Mouse (Mus musculus): Measurements from ENCODE around the gene Osbpl9. TPM values are rescaled to one million over a fixed set of nuclear protein-coding genes. Genes with fewer than 3 reads are reported as not detected.
A peak's percentile ranks its signal among the peaks of the same experiment; 100 is the strongest.

The Osbpl9 gene
- polyA plus RNA-seq, 1 experiment = 63.0 TPM

GRCm38 (mm10) chr4:109210253-109210652, 8.2 kb upstream of the Osbpl9 start:
- H3K4me2 ChIP-seq (ENCODE audit: low read depth) = no peak overlapping the region
- no peaks in the 10 kb centered on the region for H3K27me3 ChIP-seq (ENCODE audit: control insufficient read depth, insufficient read depth, insufficient read length)
- no peak overlapping the region for H3K4me3 ChIP-seq
- no peaks in the 10 kb centered on the region for H3K79me2 ChIP-seq (ENCODE audit: control insufficient read depth, insufficient read depth)
- no peaks in the 10 kb centered on the region for H3K36me3 ChIP-seq (ENCODE audit: control insufficient read depth, insufficient read depth)
- TF ChIP-seq SRF (IDR thresholded peaks at IDR 0.05; ENCODE audit: control insufficient read depth, insufficient read length, low read depth) (no peak), E2F4 (IDR thresholded peaks at IDR 0.05; ENCODE audit: insufficient read depth) (no peak), MYOG (IDR thresholded peaks at IDR 0.05; ENCODE audit: control insufficient read depth in 1 of 3, insufficient read depth in 1 of 3, insufficient read length in 2 of 3, low read depth in 2 of 3) (no peak), TCF12 (IDR thresholded peaks at IDR 0.05; ENCODE audit: insufficient read depth, poor library complexity, severe bottlenecking) (no peak), MAX (IDR thresholded peaks at IDR 0.05; ENCODE audit: low read depth) (no peak), USF1 (IDR thresholded peaks at IDR 0.05; ENCODE audit: low read depth) (no peak), POLR2AphosphoS2 (IDR thresholded peaks at IDR 0.05; ENCODE audit: insufficient read length, low read depth) (no peak), REST (IDR thresholded peaks at IDR 0.05; ENCODE audit: insufficient read depth, insufficient read length) (no peak), TCF3 (IDR thresholded peaks at IDR 0.05; ENCODE audit: insufficient read length, low read depth) (no peak), MYOD1 (IDR thresholded peaks at IDR 0.05; ENCODE audit: control insufficient read depth in 1 of 3, insufficient read length in 2 of 3, low read depth in 2 of 3) (no peak), CEBPB (IDR thresholded peaks at IDR 0.05; ENCODE audit: insufficient read depth, poor library complexity, severe bottlenecking) (no peak), POLR2A (IDR thresholded peaks at IDR 0.05; ENCODE audit: insufficient read length, low read depth) (no peak)
- H3ac ChIP-seq (ENCODE audit: control insufficient read depth, insufficient read length) = no peak overlapping the region

GRCm38 (mm10) chr4:109207524-109207923, 5.5 kb upstream of the Osbpl9 start:
- H3K27me3 ChIP-seq (ENCODE audit: control insufficient read depth, insufficient read depth, insufficient read length) = no peaks in the 10 kb centered on the region
- no peak overlapping the region for H3K4me2 ChIP-seq (ENCODE audit: low read depth)
- H3K79me2 ChIP-seq (ENCODE audit: control insufficient read depth, insufficient read depth) = no peaks in the 10 kb centered on the region
- no peak overlapping the region for H3K4me3 ChIP-seq
- TF ChIP-seq CEBPB (IDR thresholded peaks at IDR 0.05; ENCODE audit: insufficient read depth, poor library complexity, severe bottlenecking) (no peak), SRF (IDR thresholded peaks at IDR 0.05; ENCODE audit: control insufficient read depth, insufficient read length, low read depth) (no peak), TCF3 (IDR thresholded peaks at IDR 0.05; ENCODE audit: insufficient read length, low read depth) (no peak), USF1 (IDR thresholded peaks at IDR 0.05; ENCODE audit: low read depth) (no peak)
- no peaks in the 10 kb centered on the region for H3K36me3 ChIP-seq (ENCODE audit: control insufficient read depth, insufficient read depth)
- H3ac ChIP-seq (ENCODE audit: control insufficient read depth, insufficient read length) = no peak overlapping the region

- no peaks in the 10 kb centered on the region for H3K27me3 ChIP-seq (ENCODE audit: control insufficient read depth, insufficient read depth, insufficient read length)
- TF ChIP-seq MYOD1 (IDR thresholded peaks at IDR 0.05; ENCODE audit: control insufficient read depth in 1 of 3, insufficient read length in 2 of 3, low read depth in 2 of 3) (peak in 2 of 3 experiments; percentile 30 to 79), SRF (IDR thresholded peaks at IDR 0.05; ENCODE audit: control insufficient read depth, insufficient read length, low read depth) (no peak), TCF3 (IDR thresholded peaks at IDR 0.05; ENCODE audit: insufficient read length, low read depth) (no peak), MAX (IDR thresholded peaks at IDR 0.05; ENCODE audit: low read depth) (no peak), REST (IDR thresholded peaks at IDR 0.05; ENCODE audit: insufficient read depth, insufficient read length) (no peak), CEBPB (IDR thresholded peaks at IDR 0.05; ENCODE audit: insufficient read depth, poor library complexity, severe bottlenecking) (peak; percentile 70), E2F4 (IDR thresholded peaks at IDR 0.05; ENCODE audit: insufficient read depth) (no peak), USF1 (IDR thresholded peaks at IDR 0.05; ENCODE audit: low read depth) (no peak), MYOG (IDR thresholded peaks at IDR 0.05; ENCODE audit: control insufficient read depth in 1 of 3, insufficient read depth in 1 of 3, insufficient read length in 2 of 3, low read depth in 2 of 3) (peak in 1 of 3 experiments; percentile 40), POLR2AphosphoS2 (IDR thresholded peaks at IDR 0.05; ENCODE audit: insufficient read length, low read depth) (no peak), POLR2A (IDR thresholded peaks at IDR 0.05; ENCODE audit: insufficient read length, low read depth) (no peak), TCF12 (IDR thresholded peaks at IDR 0.05; ENCODE audit: insufficient read depth, poor library complexity, severe bottlenecking) (no peak)
- peaks cover 17% of the 10 kb centered on the region for H3K79me2 ChIP-seq (ENCODE audit: control insufficient read depth, insufficient read depth)
Measured at GRCm38 (mm10) chr4:109204416-109204815, 2.3 kb upstream of the Osbpl9 start.

GRCm38 (mm10) chr4:109203931-109204330, 1.9 kb upstream of the Osbpl9 start:
- Histone ChIP-seq H3K36me3 (ENCODE audit: control insufficient read depth, insufficient read depth) (no peaks in the 10 kb centered on the region), H3K27me3 (ENCODE audit: control insufficient read depth, insufficient read depth, insufficient read length) (no peaks in the 10 kb centered on the region), H3K4me3 (no peak overlapping the region), H3K4me2 (ENCODE audit: low read depth) (no peak overlapping the region), H3ac (ENCODE audit: control insufficient read depth, insufficient read length) (no peak overlapping the region), H3K79me2 (ENCODE audit: control insufficient read depth, insufficient read depth) (peaks cover 17% of the 10 kb centered on the region)
- TF ChIP-seq POLR2A (IDR thresholded peaks at IDR 0.05; ENCODE audit: insufficient read length, low read depth) = no peak
- no peak for TF ChIP-seq MYOD1 (IDR thresholded peaks at IDR 0.05; ENCODE audit: control insufficient read depth in 1 of 3, insufficient read length in 2 of 3, low read depth in 2 of 3)
- TF ChIP-seq CEBPB (IDR thresholded peaks at IDR 0.05; ENCODE audit: insufficient read depth, poor library complexity, severe bottlenecking) = no peak
- no peak for TF ChIP-seq SRF (IDR thresholded peaks at IDR 0.05; ENCODE audit: control insufficient read depth, insufficient read length, low read depth)
- TF ChIP-seq USF1 (IDR thresholded peaks at IDR 0.05; ENCODE audit: low read depth) = no peak
- no peak for TF ChIP-seq REST (IDR thresholded peaks at IDR 0.05; ENCODE audit: insufficient read depth, insufficient read length)
- TF ChIP-seq TCF3 (IDR thresholded peaks at IDR 0.05; ENCODE audit: insufficient read length, low read depth) = no peak
- no peak for TF ChIP-seq MAX (IDR thresholded peaks at IDR 0.05; ENCODE audit: low read depth)
- TF ChIP-seq MYOG (IDR thresholded peaks at IDR 0.05; ENCODE audit: control insufficient read depth in 1 of 3, insufficient read depth in 1 of 3, insufficient read length in 2 of 3, low read depth in 2 of 3) = no peak
- no peak for TF ChIP-seq POLR2AphosphoS2 (IDR thresholded peaks at IDR 0.05; ENCODE audit: insufficient read length, low read depth)
- no peak for TF ChIP-seq TCF12 (IDR thresholded peaks at IDR 0.05; ENCODE audit: insufficient read depth, poor library complexity, severe bottlenecking)
- no peak for TF ChIP-seq E2F4 (IDR thresholded peaks at IDR 0.05; ENCODE audit: insufficient read depth)

More at GRCm38 (mm10) chr4:109204416-109204815, 2.3 kb upstream of the Osbpl9 start:
- H3K4me3 ChIP-seq = no peak overlapping the region
- H3K4me2 ChIP-seq (ENCODE audit: low read depth) = no peak overlapping the region
- no peak overlapping the region for H3ac ChIP-seq (ENCODE audit: control insufficient read depth, insufficient read length)
- H3K36me3 ChIP-seq (ENCODE audit: control insufficient read depth, insufficient read depth) = no peaks in the 10 kb centered on the region

GRCm38 (mm10) chr4:109199069-109199468, 3.0 kb downstream of the Osbpl9 start:
- Histone ChIP-seq H3K36me3 (ENCODE audit: control insufficient read depth, insufficient read depth) (no peaks in the 10 kb centered on the region), H3ac (ENCODE audit: control insufficient read depth, insufficient read length) (no peak overlapping the region), H3K4me3 (no peak overlapping the region), H3K27me3 (ENCODE audit: control insufficient read depth, insufficient read depth, insufficient read length) (no peaks in the 10 kb centered on the region), H3K79me2 (ENCODE audit: control insufficient read depth, insufficient read depth) (peaks cover 46% of the 10 kb centered on the region), H3K4me2 (ENCODE audit: low read depth) (no peak overlapping the region)
- TF ChIP-seq TCF12 (IDR thresholded peaks at IDR 0.05; ENCODE audit: insufficient read depth, poor library complexity, severe bottlenecking) (no peak), E2F4 (IDR thresholded peaks at IDR 0.05; ENCODE audit: insufficient read depth) (no peak), POLR2A (IDR thresholded peaks at IDR 0.05; ENCODE audit: insufficient read length, low read depth) (no peak)
